Mouse (Mus musculus) subcutaneous adipose tissue, adult 2 months (tissue): Measurements from ENCODE around the gene Snrnp40. TPM values are rescaled to one million over a fixed set of nuclear protein-coding genes. Genes with fewer than 3 reads are reported as not detected.

Experiments used
- polyA plus RNA-seq: library from polyadenylated mRNA; depleted of rRNA; stranded (reverse); fragments of >200 nt; gene quantifications from 2 replicates; pipeline ENCODE4 v1.2.3, GENCODE M21; 2012; ENCODE audit warnings: low replicate concordance; rRNA removed

Snrnp40 gene
- polyA plus RNA-seq = 23.3 and 48.8 TPM in 2 replicates

DNA sequence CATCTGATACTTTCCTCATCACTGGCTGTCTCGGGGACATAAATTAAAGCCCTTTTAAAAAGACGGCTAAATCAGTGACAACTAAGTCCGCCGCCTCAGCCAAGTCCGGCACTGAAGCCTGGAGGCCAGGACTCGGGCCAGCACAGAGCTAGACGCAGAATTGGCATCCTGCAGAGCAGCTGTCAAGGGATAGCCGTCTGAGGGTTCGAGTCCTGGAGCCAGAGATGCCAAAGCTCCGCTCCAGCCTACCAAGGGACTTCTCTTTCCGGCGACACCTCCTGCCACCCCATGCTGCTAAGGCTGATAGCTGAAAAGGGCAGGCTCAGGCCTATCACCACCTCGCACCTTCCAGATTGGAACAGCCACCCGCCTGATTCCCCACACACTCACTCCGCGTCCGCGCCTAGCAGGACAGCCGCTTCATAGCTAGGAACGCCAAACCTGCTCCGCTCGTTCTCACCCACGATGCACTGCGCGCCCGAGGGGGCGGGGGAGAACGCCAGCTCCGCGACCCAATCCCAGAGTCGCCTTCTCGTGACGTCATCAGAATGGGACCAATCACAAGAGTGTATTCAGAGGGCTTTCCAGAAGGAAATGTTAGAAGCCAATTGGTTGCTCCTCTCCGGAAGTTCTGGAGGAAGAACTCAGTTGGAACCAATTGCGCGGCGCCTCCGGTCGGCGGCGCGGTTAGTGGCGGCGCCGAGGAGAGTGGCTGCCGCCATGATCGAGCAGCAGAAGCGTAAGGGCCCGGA, at the start of gene Snrnp40, which contains the start of gene Zcchc17:
Gene Snrnp40 (plus strand): TSS at position 647 of the 752 bp plus-strand sequence.
Gene Zcchc17 (minus strand): TSS at position 458 of the 752 bp plus-strand sequence.

Other genes starting within 250 kb of the Snrnp40 start
- gene Hcrtr1, start 220.8 kb upstream of the Snrnp40 start, polyA plus RNA-seq = 0.54 and 1.0 TPM in 2 replicates
- gene Tinagl1, start 185.0 kb upstream of the Snrnp40 start, polyA plus RNA-seq = 126 and 246 TPM in 2 replicates
- not detected in 2 replicates for gene Gm853, start 137.7 kb upstream of the Snrnp40 start, polyA plus RNA-seq
- 0.56 and 50.5 TPM in 2 replicates for gene Serinc2, start 80.9 kb upstream of the Snrnp40 start, polyA plus RNA-seq
- gene Fabp3, start 51.5 kb upstream of the Snrnp40 start, polyA plus RNA-seq = 12.3 and 73.1 TPM in 2 replicates
- gene Gm10570, start 51.5 kb upstream of the Snrnp40 start, polyA plus RNA-seq = 0.32 TPM in 1 of 2 replicates, not detected in the other
- 29.3 and 34.8 TPM in 2 replicates for gene Zcchc17, start 189 bp upstream of the Snrnp40 start, polyA plus RNA-seq
- gene Nkain1, start 214.0 kb downstream of the Snrnp40 start, polyA plus RNA-seq = 20.8 and 37.8 TPM in 2 replicates